Mouse (Mus musculus): Measurements from ENCODE around the gene Serping1. TPM values are rescaled to one million over a fixed set of nuclear protein-coding genes. Genes with fewer than 3 reads are reported as not detected.

Gene Serping1
- total RNA-seq, 2 experiments from 2014 or later, result 5.3 to 8.4 TPM

- no peak for DNase-seq (ENCODE audit: extremely low spot score in 1 of 2, low spot score in 2 of 2)
These were observed 57.9 kb downstream of the Serping1 start for GRCm38 (mm10) chr2:84717357-84717756.

GRCm38 (mm10) chr2:84716423-84717355 is 58.6 kb downstream of the Serping1 start:
- Histone ChIP-seq H3K4me3 (peak overlapping the region; percentile 99), H3K27ac (peak overlapping the region; percentile 99)
- intact Hi-C loops (cut with DNase I), result loop anchor here (5.0 kb wide), 1 partner anchor 81 kb away; the partner anchor contains the start of gene Ube2l6
- no peak for TF ChIP-seq CTCF (IDR thresholded peaks at IDR 0.05)
- no peak for DNase-seq (ENCODE audit: extremely low spot score in 1 of 2, low spot score in 2 of 2)

More at GRCm38 (mm10) chr2:84717357-84717756, 57.9 kb downstream of the Serping1 start:
- intact Hi-C loops (cut with DNase I), result loop anchor here (5.0 kb wide), 1 partner anchor 80 kb away; the partner anchor contains the start of gene Ube2l6
- Histone ChIP-seq H3K27ac (no peak overlapping the region), H3K4me3 (no peak overlapping the region)
- TF ChIP-seq CTCF (IDR thresholded peaks at IDR 0.05), result no peak

GRCm38 (mm10) chr2:84715562-84716361 is 59.5 kb downstream of the Serping1 start:
- Histone ChIP-seq H3K27ac (peak overlapping the region; percentile 99), H3K4me3 (peak overlapping the region; percentile 99)
- DNase-seq (ENCODE audit: extremely low spot score in 1 of 2, low spot score in 2 of 2), result peak; percentile 64 to 84
- intact Hi-C loops (cut with DNase I), result loop anchor here (1.0 to 5.0 kb wide), 2 partner anchors 12 to 82 kb away; partner anchors contain the start of genes Clp1 and Ube2l6
- TF ChIP-seq CTCF (IDR thresholded peaks at IDR 0.05), result no peak

Small RNA genes within 50 kb of the gene (microRNA-seq; reads per million reads assigned to microRNA genes)
- gene Mir130a, result 1,086 to 1,102 reads per million in 2 experiments

Other genes starting within 250 kb of the Serping1 start
- 10 to 100 TPM; 65.1 to 70.2 TPM for gene Ctnnd1, start 124.7 kb downstream of the Serping1 start, total RNA-seq (2021)
- not detected for gene Btbd18, start 116.4 kb downstream of the Serping1 start, total RNA-seq (2021)
- 10 to 100 TPM; 27.4 to 33.3 TPM for gene Selenoh, start 104.7 kb downstream of the Serping1 start, total RNA-seq (2021)
- 1 to 10 TPM; 7.6 to 9.6 TPM for gene Gm28635, start 97.4 kb downstream of the Serping1 start, total RNA-seq (2021)
- 10 to 100 TPM; 30.7 to 30.9 TPM for gene Med19, start 97.0 kb downstream of the Serping1 start, total RNA-seq (2021)
- 100 to 1,000 TPM; 224 to 239 TPM for gene Tmx2, start 96.3 kb downstream of the Serping1 start, total RNA-seq (2021)
- 10 to 100 TPM; 48.8 to 49.9 TPM for gene Zdhhc5, start 60.3 kb downstream of the Serping1 start, total RNA-seq (2021)
- 10 to 100 TPM in 1 of 2 experiments, 1 to 10 TPM in 1; 8.8 to 10.2 TPM for gene Clp1, start 48.1 kb downstream of the Serping1 start, total RNA-seq (2021)
- 100 to 1,000 TPM; 101 to 102 TPM for gene Ypel4, start 41.4 kb downstream of the Serping1 start, total RNA-seq (2021)
- gene Gm19426, start 31.8 kb downstream of the Serping1 start, total RNA-seq (2021), result 1 to 10 TPM; 2.0 to 2.4 TPM
- gene Ube2l6, start 23.4 kb upstream of the Serping1 start, total RNA-seq (2021), result 1 to 10 TPM; 6.4 to 6.7 TPM
- gene Smtnl1, start 47.2 kb upstream of the Serping1 start, total RNA-seq (2021), result not detected
- 10 to 100 TPM; 49.1 to 51.3 TPM for gene Timm10, start 51.6 kb upstream of the Serping1 start, total RNA-seq (2021)
- under 1 TPM; 0.27 to 0.30 TPM for gene Slc43a1, start 63.4 kb upstream of the Serping1 start, total RNA-seq (2021)
- gene Rtn4rl2, start 111.3 kb upstream of the Serping1 start, total RNA-seq (2021), result 100 to 1,000 TPM in 1 of 2 experiments, 10 to 100 TPM in 1; 99.5 to 113 TPM
- gene Slc43a3, start 161.1 kb upstream of the Serping1 start, total RNA-seq (2021), result under 1 TPM in 1 of 2 experiments, not detected in 1; 0.14 TPM
- gene Prg2, start 205.0 kb upstream of the Serping1 start, total RNA-seq (2021), result not detected
- not detected for gene Prg3, start 212.8 kb upstream of the Serping1 start, total RNA-seq (2021)

All from left cerebral cortex, adult 2 months (tissue).